Mouse (Mus musculus) fat pad, adult 2 months (tissue): ENCODE data around the gene Aqp3.

ENCODE experiments used
- DNase-seq: peaks from one replicate; pipeline ENCODE4 v3.0.0-alpha.2; 2011; ENCODE audit warnings: low read depth, low spot score; ENCODE audit errors: extremely low read depth

The Aqp3 gene

DNA sequence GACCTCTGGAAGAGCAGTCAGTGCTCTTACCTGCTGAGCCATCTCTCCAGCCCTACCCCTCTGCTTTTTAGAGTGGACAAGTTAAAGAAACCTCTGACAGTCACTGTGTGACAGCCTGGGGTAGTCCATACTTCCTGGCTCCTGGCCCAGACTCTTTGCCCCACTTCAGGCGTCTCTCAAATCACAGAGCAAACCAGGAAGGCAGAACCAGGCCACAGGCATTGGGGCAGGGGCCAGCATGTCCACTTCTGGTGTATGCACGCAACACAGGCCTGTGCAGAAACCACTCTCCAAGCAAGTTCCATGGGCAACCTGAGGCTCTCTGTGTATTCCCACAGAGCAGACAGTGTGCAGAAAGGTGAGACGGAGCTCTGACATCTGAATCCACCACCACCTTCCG is 32.8 kb downstream of the Aqp3 start:
- no peak for DNase-seq

DNA sequence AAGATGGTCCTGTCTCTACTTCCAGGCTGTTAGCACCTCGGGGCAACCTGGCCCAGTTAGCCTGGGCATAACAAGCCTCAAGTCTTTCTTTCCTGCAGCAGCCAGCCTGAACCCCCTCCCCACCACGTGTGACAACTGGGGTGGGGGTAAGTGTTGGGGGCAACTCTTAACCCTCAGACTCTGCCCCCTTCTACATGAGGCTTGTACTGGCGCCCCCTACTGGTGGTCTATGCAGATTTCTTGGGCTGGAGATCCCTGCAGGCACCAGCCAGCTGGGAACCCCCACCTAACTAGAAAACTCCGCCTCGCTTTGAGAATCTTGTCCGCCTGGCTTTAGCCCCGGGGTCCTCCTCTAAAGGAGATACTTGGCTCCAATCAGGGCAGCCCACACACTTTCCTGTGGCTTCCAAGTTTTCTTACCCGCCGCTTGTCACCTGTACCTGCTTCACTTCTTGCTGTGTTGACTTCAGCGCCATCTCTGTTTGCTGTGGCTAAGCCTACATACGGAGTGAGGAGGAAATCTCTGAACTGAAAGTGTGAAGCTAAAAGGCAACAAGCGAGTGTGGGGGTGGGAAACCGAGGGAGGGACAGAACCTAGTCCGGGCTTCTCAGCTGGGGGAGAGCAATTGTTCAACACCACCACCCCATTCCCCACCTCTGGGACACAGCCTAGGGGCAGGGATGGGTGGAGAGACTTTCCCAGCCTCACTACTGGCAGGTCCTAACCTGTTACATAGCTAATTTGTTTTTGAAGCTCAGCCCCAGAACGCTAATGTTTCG is 33.9 kb downstream of the Aqp3 start:
- DNase-seq, result peak; percentile 57

DNA sequence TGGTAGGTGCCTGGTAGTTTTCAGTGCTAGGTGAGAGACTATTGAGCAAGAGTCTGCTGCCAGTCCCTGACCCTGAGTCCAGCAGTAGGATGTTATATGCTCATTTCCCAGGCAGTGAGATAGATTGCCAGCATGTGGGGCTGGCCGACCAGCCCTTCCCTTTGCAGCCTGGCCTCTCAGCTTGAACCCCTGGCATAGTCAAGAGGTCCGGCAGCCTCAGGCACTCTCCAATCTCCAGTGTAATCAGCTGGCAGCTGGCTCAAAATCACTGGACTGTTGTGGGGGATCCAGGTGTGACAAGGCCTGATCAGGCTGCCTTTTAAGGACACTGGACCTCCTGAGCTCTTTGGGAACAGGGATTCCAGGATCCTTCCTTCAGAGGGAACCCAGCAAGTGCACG is 34.6 kb downstream of the Aqp3 start:
- no peak for DNase-seq

DNA sequence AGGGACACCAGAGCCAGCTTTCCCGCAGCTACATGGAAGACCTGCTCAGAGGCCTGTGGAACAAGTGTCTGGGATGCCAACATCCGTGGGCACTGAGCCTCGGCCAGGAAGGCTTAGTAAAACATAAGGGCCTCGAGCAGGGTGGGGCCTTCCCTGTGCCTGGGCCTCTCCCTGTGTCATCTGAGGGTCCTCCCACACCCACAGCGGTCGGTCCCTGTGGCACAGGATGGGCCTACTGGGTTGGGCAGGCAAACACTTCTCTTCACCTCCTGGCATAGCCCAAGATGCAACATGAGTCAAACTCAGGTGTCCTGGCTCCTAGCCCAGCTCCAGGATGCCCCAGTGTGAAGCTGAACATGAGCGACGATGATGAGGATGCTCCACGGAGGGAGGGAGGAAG is 40.6 kb downstream of the Aqp3 start:
- DNase-seq, result no peak

DNA sequence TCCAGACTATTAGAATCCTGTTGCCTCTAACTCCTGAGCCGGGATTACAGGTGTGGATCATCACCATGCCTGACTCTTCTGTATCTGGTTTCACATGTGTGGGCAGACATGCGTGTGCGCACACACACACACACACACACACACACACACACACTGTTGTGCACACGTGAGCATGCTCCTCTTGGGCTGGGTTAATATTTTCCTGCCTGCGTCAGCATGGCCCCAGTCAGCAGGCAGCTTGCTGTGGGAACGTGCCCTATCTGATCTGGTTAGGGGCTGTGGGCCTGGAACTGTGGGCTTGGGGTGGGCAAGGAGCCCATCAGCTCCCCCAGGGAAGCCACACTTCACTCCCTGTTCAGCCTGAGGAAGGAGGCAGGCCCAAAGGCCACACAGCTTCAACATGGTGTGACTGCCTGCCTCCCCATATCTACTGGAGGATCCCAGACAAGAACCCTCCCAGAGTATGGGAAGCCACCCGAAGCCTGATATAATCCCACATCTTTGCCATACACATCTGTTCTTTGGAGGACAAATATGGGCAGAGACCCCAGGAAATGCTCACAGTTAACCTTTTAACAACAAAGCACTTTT is 41.1 kb downstream of the Aqp3 start:
- no peak for DNase-seq

DNA sequence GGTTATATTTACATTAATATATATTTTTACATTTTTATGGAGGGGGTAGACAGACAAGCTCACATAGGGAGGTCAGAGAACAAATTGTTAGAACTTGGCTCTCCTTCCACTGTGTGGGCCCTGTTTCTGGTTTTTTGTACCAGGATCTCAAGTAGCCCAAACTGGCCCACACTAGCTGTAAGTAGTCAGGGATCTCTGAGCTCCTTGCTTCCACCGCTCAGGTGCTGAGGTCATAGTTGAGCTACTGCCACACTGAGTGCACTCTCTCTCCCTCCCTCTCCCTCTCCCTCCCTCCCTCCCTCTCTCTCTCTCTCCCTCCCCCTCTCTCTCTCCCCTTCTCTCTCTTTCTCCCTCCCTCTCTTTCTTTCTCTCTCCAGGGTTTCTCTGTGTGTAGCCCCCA is 41.7 kb downstream of the Aqp3 start:
- DNase-seq, result no peak

DNA sequence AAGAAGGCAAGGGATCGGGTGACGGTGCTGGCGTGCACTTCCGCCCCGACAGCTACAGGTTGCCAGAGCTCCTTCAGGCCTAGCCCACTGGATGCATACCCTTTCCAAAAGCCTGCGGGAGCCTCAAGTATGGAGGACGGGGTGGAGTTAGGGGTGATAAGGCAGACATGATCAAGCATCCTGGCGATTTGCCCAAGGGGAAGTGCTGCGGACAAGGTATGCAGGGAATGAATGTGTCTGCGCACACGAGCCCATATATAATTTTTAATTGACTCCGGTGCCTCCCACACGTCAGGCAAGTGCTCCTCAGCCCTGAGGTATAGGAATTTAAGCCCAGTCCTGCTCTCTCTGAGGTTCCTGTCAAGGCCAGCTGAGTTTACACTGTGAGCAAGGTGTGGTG is 42.9 kb downstream of the Aqp3 start:
- no peak for DNase-seq

DNA sequence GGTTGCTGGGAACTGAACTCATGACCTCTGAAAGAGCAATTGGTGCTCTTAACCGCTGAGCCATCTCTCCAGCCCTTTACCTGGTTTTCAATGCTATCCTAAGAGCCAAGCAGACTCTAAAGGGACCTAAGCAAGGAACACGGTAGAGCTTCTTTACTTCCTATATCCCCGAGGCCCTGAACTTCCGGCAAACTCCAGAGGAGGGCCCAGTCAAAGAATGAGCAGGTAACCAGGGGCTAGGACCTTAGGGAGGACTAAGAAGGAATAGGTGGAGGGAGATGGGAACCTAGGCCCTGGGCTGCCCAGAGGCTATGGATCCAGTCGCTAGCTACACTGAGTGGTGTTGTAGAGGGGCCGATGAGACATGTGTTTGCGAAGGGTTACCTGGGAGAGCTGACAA is 46.2 kb downstream of the Aqp3 start:
- DNase-seq, result no peak

DNA sequence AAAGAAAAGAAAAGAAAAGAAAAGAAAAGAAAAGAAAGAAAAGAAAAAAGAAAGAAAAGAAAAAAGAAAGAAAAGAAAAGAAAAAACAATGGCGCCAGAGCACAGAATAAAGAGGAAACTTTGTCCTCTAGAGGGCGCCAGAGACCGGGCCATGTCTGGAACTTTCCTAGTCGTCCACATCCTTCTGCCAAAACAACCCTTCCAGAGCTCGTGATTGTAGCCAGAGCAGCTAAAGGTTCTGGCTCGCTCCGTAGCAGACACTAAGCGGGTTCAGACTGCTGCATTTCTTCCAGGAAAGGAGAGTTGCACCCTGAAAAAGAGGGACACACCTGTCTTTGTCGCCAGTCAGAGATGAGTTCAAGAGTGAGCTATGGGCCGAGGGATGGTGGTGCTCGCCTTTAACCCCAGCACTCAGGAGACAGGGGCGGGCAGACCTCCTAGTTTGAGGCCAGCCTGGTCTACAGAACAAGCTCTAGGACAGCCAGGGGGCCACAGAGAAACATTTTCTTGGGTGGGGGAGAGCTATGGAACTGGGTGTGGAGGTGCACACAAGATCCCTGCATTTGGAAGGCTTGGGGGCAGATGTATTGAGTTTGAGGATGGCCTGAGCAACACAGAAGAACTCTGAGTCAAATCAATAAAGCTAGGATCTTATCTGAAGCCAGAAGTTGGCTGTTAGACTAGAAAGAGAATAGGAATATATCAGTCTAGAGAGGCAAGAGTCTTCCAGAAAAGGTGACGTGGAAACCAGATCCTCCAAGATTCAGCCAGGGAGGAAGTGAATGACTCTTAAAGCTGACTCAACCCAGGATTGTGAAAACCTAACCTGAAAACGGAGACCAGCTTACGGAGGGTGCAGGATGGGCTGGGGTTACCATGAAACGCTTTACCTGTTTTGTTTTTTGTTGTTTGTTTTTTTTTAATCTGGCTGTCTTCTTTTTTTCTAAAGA is 47.0 kb downstream of the Aqp3 start:
- no peak for DNase-seq

DNA sequence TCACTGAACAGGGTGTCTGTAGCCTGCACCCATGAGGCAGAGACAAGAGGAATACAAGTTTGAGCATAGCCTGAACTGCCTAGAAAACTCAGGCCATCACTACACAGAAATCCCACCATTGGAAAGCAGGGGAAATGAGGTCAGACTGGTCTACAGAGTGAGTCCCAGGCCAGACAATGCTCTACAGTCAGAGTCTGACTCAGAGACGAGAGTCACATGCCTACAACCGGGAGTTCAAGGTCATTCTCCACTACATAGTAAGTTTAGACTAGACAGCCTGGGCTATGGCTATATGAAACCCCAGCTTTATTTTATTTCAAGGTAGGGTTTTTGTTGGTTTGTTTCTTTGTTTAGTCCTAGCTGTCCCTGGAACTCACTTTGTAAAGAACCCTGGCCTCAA is 49.1 kb downstream of the Aqp3 start:
- no peak for DNase-seq

DNA sequence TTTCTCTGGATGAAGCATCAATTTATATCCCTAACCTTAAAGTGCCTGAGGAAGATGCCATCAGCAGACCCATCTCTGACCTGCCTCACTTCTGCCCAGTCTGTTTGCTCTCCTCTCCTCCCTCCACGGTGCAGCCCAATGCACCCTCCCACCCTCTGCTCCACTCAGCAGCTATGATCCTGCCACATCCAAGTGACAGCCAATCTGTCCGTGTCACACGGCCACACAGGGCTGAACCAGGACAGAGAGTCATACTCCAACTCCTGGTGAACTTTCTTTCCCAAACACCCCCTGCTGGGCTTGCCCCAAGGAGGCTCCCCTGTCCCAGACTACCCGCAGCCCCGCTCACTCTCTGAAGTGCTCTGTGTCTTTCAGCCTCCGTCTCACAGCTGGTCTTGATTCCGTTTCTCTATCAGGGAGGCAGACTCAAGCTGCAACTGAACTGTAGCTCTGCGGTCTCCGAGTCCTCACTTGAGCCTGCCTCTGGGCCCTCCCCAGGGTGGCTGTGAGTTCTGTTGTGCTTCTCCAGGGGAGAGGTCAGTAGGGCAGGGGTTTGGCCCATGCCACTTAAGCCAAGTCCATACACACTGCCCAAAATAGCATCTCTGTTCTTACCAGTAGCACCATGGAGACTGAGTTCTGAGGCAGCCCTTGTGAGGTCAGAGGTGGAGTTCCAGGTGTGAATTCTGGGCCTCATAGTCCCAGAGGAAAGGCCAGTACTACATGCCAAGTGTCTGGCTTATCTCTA is 50.3 kb downstream of the Aqp3 start, which contains the start of gene Aqp7:
Gene Aqp7, minus strand, starts transcription at position 616 of the 748 bp plus-strand sequence.
- no peak for DNase-seq

DNA sequence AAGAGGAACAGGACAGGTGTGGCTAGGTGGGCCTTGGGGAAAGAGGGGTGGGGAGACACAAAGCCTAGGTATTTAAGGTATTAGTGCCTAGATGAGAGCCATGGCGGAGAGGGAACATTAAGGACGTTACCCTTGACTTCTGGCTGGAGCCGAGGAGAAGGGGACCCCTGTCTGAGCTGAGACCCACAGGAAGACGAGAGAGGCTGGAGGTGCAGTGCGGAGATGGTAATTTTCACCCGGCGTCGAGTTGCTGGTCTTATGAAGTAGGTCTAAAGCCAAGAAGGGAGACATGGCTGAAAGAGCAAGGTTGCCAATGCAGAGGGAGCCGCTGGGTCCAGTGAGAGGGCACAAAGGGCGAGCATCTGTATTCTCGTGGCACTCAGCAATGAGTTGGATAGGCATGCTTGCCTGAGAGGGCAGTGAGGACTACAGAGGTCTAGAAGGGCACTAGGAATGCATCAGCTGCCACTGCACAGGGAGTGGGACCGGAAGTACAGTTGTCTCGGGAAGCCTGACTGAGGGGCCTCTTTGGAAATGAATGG is 51.7 kb downstream of the Aqp3 start:
- no peak for DNase-seq

DNA sequence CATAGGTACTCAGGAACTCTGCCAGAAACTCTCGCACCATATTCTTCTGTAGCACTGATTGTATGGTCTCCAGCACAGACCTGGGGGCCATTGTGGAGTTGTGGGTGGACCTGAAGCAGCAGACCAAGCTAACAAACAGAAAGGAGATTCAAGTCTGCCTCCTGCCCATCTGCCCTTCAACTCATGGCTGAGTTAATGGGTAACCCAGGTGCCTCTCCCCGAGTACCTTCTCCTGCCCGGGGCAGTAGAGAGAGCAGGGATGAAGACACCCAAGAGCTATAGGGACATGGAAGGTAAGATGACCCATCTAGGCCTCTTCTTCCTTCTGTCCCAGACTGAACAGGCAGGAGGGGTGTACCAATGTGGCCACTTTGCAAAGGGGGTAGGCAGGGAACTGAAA is 52.7 kb downstream of the Aqp3 start:
- no peak for DNase-seq

DNA sequence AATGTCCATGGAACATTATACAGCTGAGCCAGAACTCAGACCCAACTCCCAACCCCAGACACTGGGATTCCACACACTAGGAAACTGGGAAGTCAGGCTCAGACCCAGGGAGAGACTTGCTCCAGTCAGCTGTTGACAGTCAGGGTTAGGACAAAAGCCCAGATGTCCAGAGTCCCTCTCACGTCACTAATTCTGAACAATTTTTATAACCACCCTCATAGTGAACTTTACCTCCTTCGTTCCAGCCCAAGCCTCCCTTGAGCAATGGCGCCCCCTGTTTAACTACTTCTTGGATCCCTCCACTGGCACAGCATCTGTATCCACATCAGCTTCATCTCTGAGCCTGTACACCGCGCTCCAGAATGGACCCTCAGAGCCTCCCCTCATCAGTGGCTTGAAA is 54.0 kb downstream of the Aqp3 start:
- DNase-seq, result no peak

DNA sequence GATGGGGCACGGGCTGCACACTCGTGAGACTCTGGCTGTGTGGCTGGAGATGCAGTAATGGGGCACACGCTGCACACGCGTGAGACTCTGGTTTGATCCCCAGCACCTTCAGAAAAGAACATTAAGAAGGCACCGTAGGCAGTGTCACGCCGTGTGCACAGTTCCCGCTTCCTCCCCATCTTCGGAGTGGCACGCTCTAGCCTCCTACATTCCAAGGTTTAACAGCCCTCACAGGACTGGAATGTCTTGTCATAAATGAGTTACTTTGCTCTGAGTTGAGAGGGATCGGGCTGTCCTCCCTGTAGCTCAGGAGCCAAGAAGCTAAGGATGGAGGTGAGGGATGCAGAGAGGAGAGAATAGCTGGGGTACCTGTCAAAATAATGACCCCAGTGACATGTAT is 55.1 kb downstream of the Aqp3 start:
- DNase-seq, result no peak
